8 mouse cellular contexts compared by ENCODE assay signal in the genomic region with DNA sequence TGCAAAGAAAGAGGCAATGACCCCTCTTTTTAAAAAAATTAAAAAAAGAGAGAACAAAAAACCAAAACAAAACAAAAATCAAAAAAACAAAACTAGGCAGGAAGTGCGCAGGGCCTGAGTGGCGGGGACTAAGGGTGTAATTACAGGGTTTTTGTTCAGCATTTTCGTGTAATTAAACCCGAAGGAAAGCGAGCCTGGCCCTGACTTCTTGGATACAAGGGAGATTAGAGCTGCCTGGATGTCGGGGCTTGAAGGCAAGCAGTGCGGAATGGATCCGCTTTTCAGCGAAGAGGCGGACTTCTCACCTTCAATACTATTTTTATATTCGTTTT. TPM values are rescaled to one million over a fixed set of nuclear protein-coding genes. Genes with fewer than 3 reads are reported as not detected.
DNase-seq lines count a peak whose midpoint lies in the region; ATAC-seq lines count a peak whose summit lies in the region.

No protein-coding gene starts in this region.

- 18% methylated on average over 11 of the region's 11 CpGs for WGBS in lung, embryonic 15.5 days
- WGBS in embryonic facial prominence, embryonic 11.5 days: 3% methylated on average over 11 of the region's 11 CpGs
- 4% methylated on average over 11 of the region's 11 CpGs for WGBS in neural tube, embryonic 15.5 days

- H3K9me3 ChIP-seq in lung, embryonic 15.5 days: no peaks in the 10 kb centered on the region
- H3K9me3 ChIP-seq in embryonic facial prominence, embryonic 11.5 days (replicated peaks; ENCODE audit: control insufficient read depth, low read length): no peaks in the 10 kb centered on the region
- no peaks in the 10 kb centered on the region for H3K9me3 ChIP-seq in neural tube, embryonic 15.5 days (replicated peaks)

- no peaks in the 10 kb centered on the region for H3K36me3 ChIP-seq in lung, embryonic 15.5 days
- no peaks in the 10 kb centered on the region for H3K36me3 ChIP-seq in embryonic facial prominence, embryonic 11.5 days (replicated peaks; ENCODE audit: control insufficient read depth, insufficient read depth, low read depth, low read length)
- no peaks in the 10 kb centered on the region for H3K36me3 ChIP-seq in neural tube, embryonic 15.5 days

- no peaks in the 10 kb centered on the region for H3K27me3 ChIP-seq in lung, embryonic 15.5 days
- no peaks in the 10 kb centered on the region for H3K27me3 ChIP-seq in embryonic facial prominence, embryonic 11.5 days (ENCODE audit: control insufficient read depth, insufficient read depth, low read length)
- H3K27me3 ChIP-seq in neural tube, embryonic 15.5 days (replicated peaks): no peaks in the 10 kb centered on the region

- H3K4me2 ChIP-seq in lung, embryonic 15.5 days: peak overlapping the region; percentile 74
- H3K4me2 ChIP-seq in embryonic facial prominence, embryonic 11.5 days (ENCODE audit: low read depth, low read length): peak overlapping the region; percentile 70
- H3K4me2 ChIP-seq in neural tube, embryonic 15.5 days: peak overlapping the region; percentile 66

- DNase-seq in lung, postnatal 14 days: no peak
- DNase-seq in embryonic facial prominence, embryonic 11.5 days (ENCODE audit: low spot score): peak; percentile 65
- DNase-seq in kidney, postnatal 10 days: peak; percentile 57
- DNase-seq in natural killer cell, adult 2 months (ENCODE audit: low spot score in 2 of 2): no peak
- DNase-seq in cerebellum, postnatal 10 days: no peak
- no peak for DNase-seq in frontal cortex, adult 2 months (ENCODE audit: extremely low spot score in 1 of 2, low spot score in 1 of 2)

- peaks cover 92% of the 10 kb centered on the region for H3K4me1 ChIP-seq in lung, embryonic 15.5 days
- peaks cover 19% of the 10 kb centered on the region for H3K4me1 ChIP-seq in embryonic facial prominence, embryonic 11.5 days (ENCODE audit: control insufficient read depth, insufficient read depth, low read length)
- peaks cover 89% of the 10 kb centered on the region for H3K4me1 ChIP-seq in neural tube, embryonic 15.5 days

- H3K9ac ChIP-seq in lung, embryonic 15.5 days: peak overlapping the region; percentile 37; the same call in 1 of the 2 replicates
- H3K9ac ChIP-seq in embryonic facial prominence, embryonic 11.5 days (replicated peaks; ENCODE audit: low read length): peak overlapping the region; percentile 63
- peak overlapping the region; percentile 44 for H3K9ac ChIP-seq in neural tube, embryonic 15.5 days (replicated peaks)

- no peak for ATAC-seq in lung, embryonic 15.5 days (ENCODE audit: borderline replicate concordance, extremely low read depth, low FRiP score, low TSS enrichment)
- ATAC-seq in embryonic facial prominence, embryonic 11.5 days (replicated peaks; ENCODE audit: insufficient number of reproducible peaks, low FRiP score, low TSS enrichment, low read depth): no peak
- ATAC-seq in neural tube, embryonic 15.5 days (ENCODE audit: low FRiP score): no peak

- peak overlapping the region; percentile 99 for H3K27ac ChIP-seq in lung, embryonic 15.5 days
- H3K27ac ChIP-seq in embryonic facial prominence, embryonic 11.5 days (replicated peaks; ENCODE audit: low read depth, low read length): peak overlapping the region; percentile 98
- H3K27ac ChIP-seq in neural tube, embryonic 15.5 days (replicated peaks): peak overlapping the region; percentile 99

- peak overlapping the region; percentile 38 for H3K4me3 ChIP-seq in lung, embryonic 15.5 days
- H3K4me3 ChIP-seq in embryonic facial prominence, embryonic 11.5 days (ENCODE audit: low read depth, low read length): peak overlapping the region; percentile 32
- H3K4me3 ChIP-seq in neural tube, embryonic 15.5 days (replicated peaks): peak overlapping the region; percentile 23

RNA-seq across cellular contexts. Expression of a gene that starts 6.8 kb away (rescaled TPM):
- 49.4 and 50.0 TPM in 2 replicates for polyA plus RNA-seq in lung, embryonic 15.5 days (2015; fragmentation: Nextera tagmentation; extraction: Ambion mirVana)
- 15.5 and 16.4 TPM in 2 replicates for polyA plus RNA-seq in embryonic facial prominence, embryonic 11.5 days (2014; fragmentation: Nextera tagmentation; extraction: Ambion mirVana)
- polyA plus RNA-seq in neural tube, embryonic 15.5 days (2015; fragmentation: Nextera tagmentation; extraction: Ambion mirVana): 53.3 and 69.9 TPM in 2 replicates
- polyA plus RNA-seq in frontal cortex, adult 2 months (2012; rRNA removed): 48.5 and 50.2 TPM in 2 replicates

RNA-seq across cellular contexts. Expression of a gene that starts 55.4 kb away (rescaled TPM):
- 18.0 and 19.2 TPM in 2 replicates for polyA plus RNA-seq in lung, embryonic 15.5 days (2015; fragmentation: Nextera tagmentation; extraction: Ambion mirVana)
- 30.8 and 33.5 TPM in 2 replicates for polyA plus RNA-seq in embryonic facial prominence, embryonic 11.5 days (2014; fragmentation: Nextera tagmentation; extraction: Ambion mirVana)
- 37.2 and 40.8 TPM in 2 replicates for polyA plus RNA-seq in neural tube, embryonic 15.5 days (2015; fragmentation: Nextera tagmentation; extraction: Ambion mirVana)
- 76.1 and 78.2 TPM in 2 replicates for polyA plus RNA-seq in frontal cortex, adult 2 months (2012; rRNA removed)

Comparison
In these comparisons a context has a peak if more than half of its experiments do, and no peak if none do; other contexts are left out.
1. DNase-seq: peak in embryonic facial prominence, embryonic 11.5 days (single experiment) and kidney, postnatal 10 days (single experiment); none in lung, postnatal 14 days (single experiment), natural killer cell, adult 2 months (0 of 2), cerebellum, postnatal 10 days (0 of 2) and frontal cortex, adult 2 months (0 of 2).
2. Peak in every context shown above with its lines, with median percentiles within 50 percentile points of each other: H3K27ac ChIP-seq, H3K4me2 ChIP-seq, H3K4me3 ChIP-seq and H3K9ac ChIP-seq.